ENCODE assay signal across 8 mouse cellular contexts in the genomic region with DNA sequence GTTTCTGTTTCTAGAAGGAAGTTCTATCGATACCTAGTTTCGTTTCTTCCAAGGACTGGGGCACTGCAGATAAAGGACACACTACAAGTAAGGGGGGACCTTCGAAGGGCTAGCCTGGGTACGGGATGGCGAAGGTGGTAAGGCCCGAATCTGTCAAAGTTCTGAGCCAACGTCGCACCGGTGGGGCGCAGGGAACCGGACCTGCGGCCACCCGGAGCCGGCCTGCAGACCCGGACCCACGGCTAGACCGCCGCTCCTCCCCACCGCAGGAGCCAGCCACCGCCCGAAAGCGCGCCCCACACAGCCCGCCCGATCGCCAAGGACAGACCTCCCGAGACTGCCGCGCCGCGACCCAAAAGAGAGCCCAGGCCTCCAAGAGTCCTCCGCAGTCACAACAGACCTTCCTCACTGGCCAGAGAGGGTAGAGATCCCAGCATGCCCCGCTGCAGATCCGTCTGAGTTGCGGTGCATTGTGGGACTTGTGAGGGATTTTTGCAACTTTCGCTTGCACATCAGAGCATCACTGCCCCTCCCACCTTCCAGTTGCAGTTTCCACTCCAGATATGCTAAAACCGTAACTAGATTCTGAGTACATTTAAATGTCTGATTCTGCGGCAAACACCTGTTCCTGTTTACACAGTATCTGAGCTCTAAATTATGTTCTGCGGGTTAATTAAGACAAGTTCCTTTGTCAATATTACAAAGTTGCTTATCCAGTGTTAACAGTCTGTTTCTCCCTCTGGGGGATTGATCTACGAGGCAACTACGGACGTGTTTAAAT. TPM values are rescaled to one million over a fixed set of nuclear protein-coding genes. Genes with fewer than 3 reads are reported as not detected.
DNase-seq lines count a peak whose midpoint lies in the region; ATAC-seq and TF ChIP-seq lines count a peak whose summit lies in the region.

A gene (minus strand): TSS at position 467 of the 781 bp plus-strand sequence.

- 5% methylated on average over 42 of the region's 42 CpGs for WGBS in hindbrain, embryonic 10.5 days
- 1% methylated on average over 39 of the region's 42 CpGs for WGBS in lung, postnatal 0 days

- TF ChIP-seq CTCF in lung, postnatal 0 days (IDR thresholded peaks at IDR 0.05) = no peak

- peak within 1 kb of the TSS; percentile 97 for H3K27ac ChIP-seq in hindbrain, embryonic 10.5 days
- H3K27ac ChIP-seq in lung, postnatal 0 days (ENCODE audit: low read length) = peak within 1 kb of the TSS; percentile 89

- peaks cover 13% of the 10 kb centered on the region for H3K4me1 ChIP-seq in hindbrain, embryonic 10.5 days (replicated peaks)
- H3K4me1 ChIP-seq in lung, postnatal 0 days (ENCODE audit: insufficient read depth, low read depth, low read length) = no peaks in the 10 kb centered on the region

- peak within 1 kb of the TSS; percentile 87 for H3K4me3 ChIP-seq in hindbrain, embryonic 10.5 days
- H3K4me3 ChIP-seq in lung, postnatal 0 days (ENCODE audit: low read depth, low read length) = peak within 1 kb of the TSS; percentile 85

- DNase-seq in MN1 (ENCODE audit: low spot score) = peak; percentile 93
- DNase-seq in cerebellum, adult 9-10 months = peak; percentile 81
- peak; percentile 85 for DNase-seq in hindbrain, embryonic 10.5 days (ENCODE audit: low spot score)
- peak; percentile 83 for DNase-seq in layer of hippocampus, adult 9-11 months
- DNase-seq in lung, postnatal 0 days (ENCODE audit: low spot score) = peak; percentile 97
- DNase-seq in ovary, postnatal 14 days (ENCODE audit: low spot score) = peak; percentile 67
- DNase-seq in thymus, postnatal 14 days = peak; percentile 89

- H3K9me3 ChIP-seq in hindbrain, embryonic 10.5 days = no peaks in the 10 kb centered on the region
- H3K9me3 ChIP-seq in lung, postnatal 0 days (ENCODE audit: low read length) = no peaks in the 10 kb centered on the region

- no peak for TF ChIP-seq EP300 in lung, postnatal 0 days (IDR thresholded peaks at IDR 0.05)

- peak; percentile 99 for ATAC-seq in frontal cortex, adult (ENCODE audit: low TSS enrichment)
- peak; percentile 97 for ATAC-seq in lung, postnatal 0 days

- H3K4me2 ChIP-seq in lung, postnatal 0 days (replicated peaks; ENCODE audit: low read depth, low read length) = peak within 1 kb of the TSS; percentile 72

- no peaks in the 10 kb centered on the region for H3K27me3 ChIP-seq in hindbrain, embryonic 10.5 days (ENCODE audit: insufficient read depth, poor library complexity, severe bottlenecking)
- no peaks in the 10 kb centered on the region for H3K27me3 ChIP-seq in lung, postnatal 0 days (replicated peaks; ENCODE audit: insufficient read depth, low read length)

- peak within 1 kb of the TSS; percentile 97 for H3K9ac ChIP-seq in lung, postnatal 0 days (replicated peaks; ENCODE audit: low read depth)

- H3K36me3 ChIP-seq in hindbrain, embryonic 10.5 days = peaks cover 23% of the 10 kb centered on the region
- H3K36me3 ChIP-seq in lung, postnatal 0 days (ENCODE audit: insufficient read depth, low read length) = no peaks in the 10 kb centered on the region

RNA-seq across cellular contexts. Expression of the gene that starts here (rescaled TPM):
- polyA plus RNA-seq in hindbrain, embryonic 10.5 days (2016; fragmentation: Nextera tagmentation; extraction: Ambion mirVana) = 19.4 and 21.4 TPM in 2 replicates
- polyA plus RNA-seq in lung, postnatal 0 days (2015; fragmentation: Nextera tagmentation; extraction: Ambion mirVana) = 13.7 and 17.4 TPM in 2 replicates

Comparison
In these comparisons a context has a peak if more than half of its experiments do, and no peak if none do; other contexts are left out.
1. Peak in every context shown above with its lines: DNase-seq, ATAC-seq, H3K4me3 ChIP-seq and H3K27ac ChIP-seq.